Mouse (Mus musculus): ENCODE measurements around the gene Cstf3. TPM values are rescaled to one million over a fixed set of nuclear protein-coding genes. Genes with fewer than 3 reads are reported as not detected.
"Not testable (repeated sequence)": the region's sequence is repeated elsewhere in the genome, so short reads cannot be mapped to it uniquely, and the experiment has no call there.

Gene Cstf3
- 91.1 and 92.0 TPM in 2 replicates for polyA plus RNA-seq (2014; fragmentation: Nextera tagmentation; extraction: Ambion mirVana)

GRCm38 (mm10) chr2:104590068-104590828, at the start of gene Cstf3:
TSS of gene Cstf3 (plus strand) at chr2:104590523.
- no peaks in the 10 kb centered on the region for H3K9me3 ChIP-seq (ENCODE audit: control insufficient read depth, low read length)
- ATAC-seq (ENCODE audit: insufficient read depth, low FRiP score, low TSS enrichment) (peak; percentile 99), DNase-seq (ENCODE audit: low spot score) (peak; percentile 100)
- H3K36me3 ChIP-seq (ENCODE audit: control insufficient read depth, insufficient read depth, low read length): no peaks in the 10 kb centered on the region
- H3K9ac ChIP-seq (ENCODE audit: low read length): peak within 1 kb of the TSS; percentile 92
- H3K4me3 ChIP-seq (ENCODE audit: low read depth, low read length): peak within 1 kb of the TSS; percentile 97
- H3K4me2 ChIP-seq (ENCODE audit: low read depth): peak within 1 kb of the TSS; percentile 74
- under 1% methylated on average over 59 of the region's 59 CpGs for WGBS
- H3K27ac ChIP-seq (ENCODE audit: low read depth, low read length): peak within 1 kb of the TSS; percentile 87
- peaks cover 6% of the 10 kb centered on the region for H3K4me1 ChIP-seq (ENCODE audit: control insufficient read depth, insufficient read depth, low read length)
- H3K27me3 ChIP-seq (ENCODE audit: control insufficient read depth, insufficient read depth, low read length): no peaks in the 10 kb centered on the region

GRCm38 (mm10) chr2:104556711-104557110, 33.6 kb upstream of the Cstf3 start:
- 92% methylated on average over 22 of the region's 22 CpGs for WGBS
- not testable (repeated sequence) for H3K4me3 ChIP-seq (ENCODE audit: low read depth, low read length); H3K4me2 ChIP-seq (ENCODE audit: low read depth); H3K27me3 ChIP-seq (ENCODE audit: control insufficient read depth, insufficient read depth, low read length); DNase-seq (ENCODE audit: low spot score); H3K9ac ChIP-seq (ENCODE audit: low read length); H3K9me3 ChIP-seq (ENCODE audit: control insufficient read depth, low read length); ATAC-seq (ENCODE audit: insufficient read depth, low FRiP score, low TSS enrichment); H3K4me1 ChIP-seq (ENCODE audit: control insufficient read depth, insufficient read depth, low read length); H3K36me3 ChIP-seq (ENCODE audit: control insufficient read depth, insufficient read depth, low read length); H3K27ac ChIP-seq (ENCODE audit: low read depth, low read length)

DNA sequence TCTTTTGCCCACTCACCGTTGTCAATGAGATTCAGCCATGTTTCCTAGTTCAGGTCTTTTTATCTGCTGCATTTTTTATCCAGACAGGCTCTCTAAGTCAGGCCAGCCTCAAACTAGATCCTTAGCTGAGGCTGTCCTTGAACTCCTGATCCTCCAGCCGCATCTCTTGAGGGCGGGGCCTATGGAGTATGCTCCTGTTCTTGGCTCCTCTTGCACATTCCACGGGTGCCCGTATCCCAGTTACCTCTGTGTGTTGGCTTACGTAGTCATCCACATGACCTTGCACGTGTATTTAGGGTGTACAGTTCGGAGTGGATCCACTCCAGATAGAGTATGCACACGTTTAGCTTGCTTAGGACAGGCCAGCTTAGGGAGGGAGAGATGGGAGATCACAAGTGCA, 32.6 kb upstream of the Cstf3 start:
- ATAC-seq (ENCODE audit: insufficient read depth, low FRiP score, low TSS enrichment): no peak
- no peak for DNase-seq (ENCODE audit: low spot score)
- Histone ChIP-seq H3K27ac (ENCODE audit: low read depth, low read length) (no peak overlapping the region), H3K36me3 (ENCODE audit: control insufficient read depth, insufficient read depth, low read length) (no peaks in the 10 kb centered on the region), H3K4me3 (ENCODE audit: low read depth, low read length) (no peak overlapping the region), H3K9ac (ENCODE audit: low read length) (no peak overlapping the region), H3K9me3 (ENCODE audit: control insufficient read depth, low read length) (no peaks in the 10 kb centered on the region), H3K4me1 (ENCODE audit: control insufficient read depth, insufficient read depth, low read length) (no peaks in the 10 kb centered on the region), H3K27me3 (ENCODE audit: control insufficient read depth, insufficient read depth, low read length) (no peaks in the 10 kb centered on the region), H3K4me2 (ENCODE audit: low read depth) (no peak overlapping the region)
- WGBS: 91% methylated on average over 9 of the region's 9 CpGs

- no peaks in the 10 kb centered on the region for H3K9me3 ChIP-seq (ENCODE audit: control insufficient read depth, low read length)
- no peak overlapping the region for H3K4me2 ChIP-seq (ENCODE audit: low read depth)
- no peaks in the 10 kb centered on the region for H3K27me3 ChIP-seq (ENCODE audit: control insufficient read depth, insufficient read depth, low read length)
- no peaks in the 10 kb centered on the region for H3K36me3 ChIP-seq (ENCODE audit: control insufficient read depth, insufficient read depth, low read length)
- no peak overlapping the region for H3K27ac ChIP-seq (ENCODE audit: low read depth, low read length)
- ATAC-seq (ENCODE audit: insufficient read depth, low FRiP score, low TSS enrichment): no peak
- H3K4me1 ChIP-seq (ENCODE audit: control insufficient read depth, insufficient read depth, low read length): no peaks in the 10 kb centered on the region
- H3K9ac ChIP-seq (ENCODE audit: low read length): no peak overlapping the region
- WGBS: 87% methylated on average over 4 of the region's 4 CpGs
- no peak for DNase-seq (ENCODE audit: low spot score)
- H3K4me3 ChIP-seq (ENCODE audit: low read depth, low read length): no peak overlapping the region
Observed at GRCm38 (mm10) chr2:104558326-104558725, 32.0 kb upstream of the Cstf3 start.

DNA sequence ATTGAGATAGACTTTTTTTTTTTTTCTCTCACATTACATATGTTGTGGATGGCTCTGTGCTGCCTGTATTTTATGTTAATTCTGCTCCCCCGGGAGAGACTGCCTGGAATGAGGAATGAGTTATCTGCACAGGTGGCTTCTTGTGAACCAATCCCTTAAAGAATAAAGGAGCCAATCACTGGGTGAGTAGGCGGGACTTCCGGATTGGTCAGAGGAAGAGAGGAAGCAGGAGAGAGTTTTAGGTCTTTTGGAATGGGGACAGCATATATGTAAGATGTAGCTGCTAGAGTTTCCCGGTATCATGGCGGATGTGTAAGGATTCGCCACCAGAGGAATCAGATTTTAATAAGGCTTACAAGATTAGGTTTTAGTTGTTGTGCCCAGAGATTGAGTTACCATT, 31.4 kb upstream of the Cstf3 start:
- no peak overlapping the region for H3K27ac ChIP-seq (ENCODE audit: low read depth, low read length)
- no peak overlapping the region for H3K4me2 ChIP-seq (ENCODE audit: low read depth)
- no peaks in the 10 kb centered on the region for H3K9me3 ChIP-seq (ENCODE audit: control insufficient read depth, low read length)
- H3K27me3 ChIP-seq (ENCODE audit: control insufficient read depth, insufficient read depth, low read length): no peaks in the 10 kb centered on the region
- 70% methylated on average over 6 of the region's 6 CpGs for WGBS
- ATAC-seq (ENCODE audit: insufficient read depth, low FRiP score, low TSS enrichment) (no peak), DNase-seq (ENCODE audit: low spot score) (no peak)
- no peaks in the 10 kb centered on the region for H3K4me1 ChIP-seq (ENCODE audit: control insufficient read depth, insufficient read depth, low read length)
- H3K9ac ChIP-seq (ENCODE audit: low read length): no peak overlapping the region
- H3K36me3 ChIP-seq (ENCODE audit: control insufficient read depth, insufficient read depth, low read length): no peaks in the 10 kb centered on the region
- H3K4me3 ChIP-seq (ENCODE audit: low read depth, low read length): no peak overlapping the region

DNA sequence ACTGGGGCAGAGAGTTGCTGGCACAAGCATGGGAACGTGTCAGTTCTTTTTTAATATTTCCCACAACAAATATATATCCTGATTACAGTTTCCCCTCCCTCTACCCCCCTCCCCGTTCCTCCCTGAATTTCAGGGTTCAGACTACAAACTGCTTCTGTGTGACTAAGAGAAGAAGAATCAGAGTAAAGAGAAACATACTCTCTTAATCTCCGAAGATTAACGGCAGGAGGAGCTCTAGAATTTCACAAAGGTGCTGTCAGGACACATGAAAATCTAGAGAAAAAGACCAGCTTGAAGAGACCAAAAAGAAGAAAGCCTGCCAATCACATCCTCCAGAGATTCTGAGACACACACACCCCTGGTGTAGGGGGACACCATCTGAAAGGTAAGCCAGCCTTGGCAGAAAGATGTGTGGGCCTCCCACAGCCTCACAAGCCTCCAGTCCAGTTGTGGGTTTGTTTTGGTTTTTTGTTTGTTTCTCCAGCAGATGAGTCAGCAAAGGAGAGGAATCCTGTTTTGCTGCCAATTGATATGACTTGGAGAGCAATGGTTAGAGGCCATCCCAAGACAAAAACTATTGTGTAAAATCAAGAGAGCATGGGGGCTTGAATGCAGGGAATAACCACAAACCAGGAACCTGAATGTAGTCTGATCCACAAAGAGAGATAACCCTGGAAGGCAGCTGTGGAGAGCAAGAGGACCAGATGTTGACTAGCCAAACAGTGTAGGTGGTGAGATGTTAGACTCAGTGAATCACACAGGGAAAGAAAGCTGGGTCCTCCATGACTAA, 30.5 kb upstream of the Cstf3 start:
- no peak overlapping the region for H3K27ac ChIP-seq (ENCODE audit: low read depth, low read length)
- no peak overlapping the region for H3K9ac ChIP-seq (ENCODE audit: low read length)
- H3K4me3 ChIP-seq (ENCODE audit: low read depth, low read length): no peak overlapping the region
- H3K36me3 ChIP-seq (ENCODE audit: control insufficient read depth, insufficient read depth, low read length): no peaks in the 10 kb centered on the region
- WGBS: 88% methylated on average over 4 of the region's 4 CpGs
- no peak for DNase-seq (ENCODE audit: low spot score)
- H3K4me2 ChIP-seq (ENCODE audit: low read depth): no peak overlapping the region
- H3K9me3 ChIP-seq (ENCODE audit: control insufficient read depth, low read length): no peaks in the 10 kb centered on the region
- H3K27me3 ChIP-seq (ENCODE audit: control insufficient read depth, insufficient read depth, low read length): no peaks in the 10 kb centered on the region
- no peaks in the 10 kb centered on the region for H3K4me1 ChIP-seq (ENCODE audit: control insufficient read depth, insufficient read depth, low read length)
- ATAC-seq (ENCODE audit: insufficient read depth, low FRiP score, low TSS enrichment): no peak

DNA sequence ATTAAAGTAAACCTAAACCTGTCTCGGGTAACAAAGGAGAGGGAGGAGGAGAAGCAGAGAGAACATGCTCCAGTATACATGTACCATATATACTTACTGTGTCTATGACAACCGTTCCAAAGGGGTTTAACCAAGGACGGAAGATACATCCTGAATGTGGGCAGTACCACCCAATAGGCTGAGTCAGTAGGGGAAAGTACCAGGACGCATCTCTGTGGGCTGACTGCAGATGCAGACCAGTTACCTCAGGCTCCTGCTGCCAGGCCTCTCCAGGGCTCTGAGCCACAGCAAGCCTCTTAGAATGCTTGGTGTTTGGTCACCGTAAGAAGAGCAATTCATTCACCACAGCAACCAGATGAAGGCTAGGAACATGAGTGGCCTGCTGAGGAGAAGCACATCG, 28.9 kb upstream of the Cstf3 start:
- Histone ChIP-seq H3K9ac (ENCODE audit: low read length) (no peak overlapping the region), H3K36me3 (ENCODE audit: control insufficient read depth, insufficient read depth, low read length) (no peaks in the 10 kb centered on the region), H3K27me3 (ENCODE audit: control insufficient read depth, insufficient read depth, low read length) (no peaks in the 10 kb centered on the region), H3K4me3 (ENCODE audit: low read depth, low read length) (no peak overlapping the region), H3K4me2 (ENCODE audit: low read depth) (no peak overlapping the region), H3K27ac (ENCODE audit: low read depth, low read length) (no peak overlapping the region), H3K4me1 (ENCODE audit: control insufficient read depth, insufficient read depth, low read length) (no peaks in the 10 kb centered on the region), H3K9me3 (ENCODE audit: control insufficient read depth, low read length) (no peaks in the 10 kb centered on the region)
- ATAC-seq (ENCODE audit: insufficient read depth, low FRiP score, low TSS enrichment) (no peak), DNase-seq (ENCODE audit: low spot score) (no peak)
- 93% methylated on average over 6 of the region's 6 CpGs for WGBS

- no peak overlapping the region for H3K4me3 ChIP-seq (ENCODE audit: low read depth, low read length)
- DNase-seq (ENCODE audit: low spot score): no peak
- WGBS: 85% methylated on average over 4 of the region's 4 CpGs
- H3K4me2 ChIP-seq (ENCODE audit: low read depth): no peak overlapping the region
- H3K9me3 ChIP-seq (ENCODE audit: control insufficient read depth, low read length): no peaks in the 10 kb centered on the region
- no peak overlapping the region for H3K9ac ChIP-seq (ENCODE audit: low read length)
- no peaks in the 10 kb centered on the region for H3K27me3 ChIP-seq (ENCODE audit: control insufficient read depth, insufficient read depth, low read length)
- H3K36me3 ChIP-seq (ENCODE audit: control insufficient read depth, insufficient read depth, low read length): no peaks in the 10 kb centered on the region
- no peak for ATAC-seq (ENCODE audit: insufficient read depth, low FRiP score, low TSS enrichment)
- H3K27ac ChIP-seq (ENCODE audit: low read depth, low read length): no peak overlapping the region
- H3K4me1 ChIP-seq (ENCODE audit: control insufficient read depth, insufficient read depth, low read length): no peaks in the 10 kb centered on the region
Observed at GRCm38 (mm10) chr2:104561986-104562532, 28.3 kb upstream of the Cstf3 start.
